Mouse (Mus musculus): Measurements from ENCODE around the gene Lgmn. TPM values are rescaled to one million over a fixed set of nuclear protein-coding genes. Genes with fewer than 3 reads are reported as not detected.

Gene Lgmn
- polyA plus RNA-seq, 1 experiment from 2014 or later: 120 TPM

GRCm38 (mm10) chr12:102369488-102370235 lies 70.0 kb downstream of the Lgmn start:
- WGBS: 50% methylated on average over 22 of the region's 22 CpGs
- Histone ChIP-seq H3K27me3 (ENCODE audit: control insufficient read depth, insufficient read depth, low read length) (no peaks in the 10 kb centered on the region), H3K9me3 (ENCODE audit: control insufficient read depth, low read length) (no peaks in the 10 kb centered on the region), H3K27ac (replicated peaks in 1 of 2; ENCODE audit: control insufficient read depth in 1 of 2, insufficient read depth in 1 of 2, low read depth in 2 of 2, low read length in 2 of 2) (peak overlapping the region; percentile 18 to 49; a peak in 3 of 4 replicates), H3K9ac (ENCODE audit: low read length) (no peak overlapping the region), H3K4me1 (ENCODE audit: control insufficient read depth in 2 of 2, insufficient read depth in 2 of 2, low read length in 2 of 2) (peaks cover 24 to 27% of the 10 kb centered on the region in 2 experiments), H3K36me3 (ENCODE audit: control insufficient read depth, insufficient read depth, low read length) (peaks cover 42% of the 10 kb centered on the region), H3K4me3 (ENCODE audit: control insufficient read depth in 1 of 2, insufficient read depth in 1 of 2, low read depth in 1 of 2, low read length in 2 of 2) (no peak overlapping the region), H3K4me2 (ENCODE audit: low read length) (peak overlapping the region; percentile 7; the same call in 1 of the 2 replicates)
- ATAC-seq (ENCODE audit: insufficient number of reproducible peaks, insufficient read depth, low FRiP score, low read depth): 0 out of 2 replicates have a peak, but pooled peaks have one; percentile 15

- Histone ChIP-seq H3K36me3 (ENCODE audit: control insufficient read depth, insufficient read depth, low read length) (peaks cover 36% of the 10 kb centered on the region), H3K4me3 (ENCODE audit: control insufficient read depth in 1 of 2, insufficient read depth in 1 of 2, low read depth in 1 of 2, low read length in 2 of 2) (no peak overlapping the region), H3K4me1 (ENCODE audit: control insufficient read depth in 2 of 2, insufficient read depth in 2 of 2, low read length in 2 of 2) (peaks cover 20 to 22% of the 10 kb centered on the region in 2 experiments), H3K27ac (replicated peaks in 1 of 2; ENCODE audit: control insufficient read depth in 1 of 2, insufficient read depth in 1 of 2, low read depth in 2 of 2, low read length in 2 of 2) (no peak overlapping the region), H3K27me3 (ENCODE audit: control insufficient read depth, insufficient read depth, low read length) (no peaks in the 10 kb centered on the region), H3K4me2 (ENCODE audit: low read length) (no peak overlapping the region), H3K9me3 (ENCODE audit: control insufficient read depth, low read length) (no peaks in the 10 kb centered on the region), H3K9ac (ENCODE audit: low read length) (no peak overlapping the region)
- no peak for ATAC-seq (ENCODE audit: insufficient number of reproducible peaks, insufficient read depth, low FRiP score, low read depth)
- WGBS: 84% methylated on average over 14 of the region's 14 CpGs
Observed at GRCm38 (mm10) chr12:102368556-102368955, 71.1 kb downstream of the Lgmn start.

GRCm38 (mm10) chr12:102368066-102368465 lies 71.5 kb downstream of the Lgmn start:
- H3K4me2 ChIP-seq (ENCODE audit: low read length): no peak overlapping the region
- no peaks in the 10 kb centered on the region for H3K9me3 ChIP-seq (ENCODE audit: control insufficient read depth, low read length)
- no peak for ATAC-seq (ENCODE audit: insufficient number of reproducible peaks, insufficient read depth, low FRiP score, low read depth)
- H3K27ac ChIP-seq (replicated peaks in 1 of 2; ENCODE audit: control insufficient read depth in 1 of 2, insufficient read depth in 1 of 2, low read depth in 2 of 2, low read length in 2 of 2): no peak overlapping the region
- H3K4me1 ChIP-seq (ENCODE audit: control insufficient read depth in 2 of 2, insufficient read depth in 2 of 2, low read length in 2 of 2): peaks cover 20 to 22% of the 10 kb centered on the region in 2 experiments
- no peak overlapping the region for H3K9ac ChIP-seq (ENCODE audit: low read length)
- peaks cover 32% of the 10 kb centered on the region for H3K36me3 ChIP-seq (ENCODE audit: control insufficient read depth, insufficient read depth, low read length)
- WGBS: 75% methylated on average over 7 of the region's 7 CpGs
- no peak overlapping the region for H3K4me3 ChIP-seq (ENCODE audit: control insufficient read depth in 1 of 2, insufficient read depth in 1 of 2, low read depth in 1 of 2, low read length in 2 of 2)
- H3K27me3 ChIP-seq (ENCODE audit: control insufficient read depth, insufficient read depth, low read length): no peaks in the 10 kb centered on the region

- Histone ChIP-seq H3K4me3 (ENCODE audit: control insufficient read depth in 1 of 2, insufficient read depth in 1 of 2, low read depth in 1 of 2, low read length in 2 of 2) (no peak overlapping the region), H3K9me3 (ENCODE audit: control insufficient read depth, low read length) (no peaks in the 10 kb centered on the region), H3K36me3 (ENCODE audit: control insufficient read depth, insufficient read depth, low read length) (peaks cover 42% of the 10 kb centered on the region), H3K4me2 (ENCODE audit: low read length) (no peak overlapping the region), H3K27ac (replicated peaks in 1 of 2; ENCODE audit: control insufficient read depth in 1 of 2, insufficient read depth in 1 of 2, low read depth in 2 of 2, low read length in 2 of 2) (no peak overlapping the region), H3K27me3 (ENCODE audit: control insufficient read depth, insufficient read depth, low read length) (no peaks in the 10 kb centered on the region), H3K9ac (ENCODE audit: low read length) (no peak overlapping the region), H3K4me1 (ENCODE audit: control insufficient read depth in 2 of 2, insufficient read depth in 2 of 2, low read length in 2 of 2) (peaks cover 18 to 22% of the 10 kb centered on the region in 2 experiments)
- WGBS: 89% methylated on average over 3 of the region's 3 CpGs
- ATAC-seq (ENCODE audit: insufficient number of reproducible peaks, insufficient read depth, low FRiP score, low read depth): no peak
Observed at GRCm38 (mm10) chr12:102367075-102367474, 72.5 kb downstream of the Lgmn start.

- no peak for ATAC-seq (ENCODE audit: insufficient number of reproducible peaks, insufficient read depth, low FRiP score, low read depth)
- H3K36me3 ChIP-seq (ENCODE audit: control insufficient read depth, insufficient read depth, low read length): peaks cover 46% of the 10 kb centered on the region
- H3K4me1 ChIP-seq (ENCODE audit: control insufficient read depth in 2 of 2, insufficient read depth in 2 of 2, low read length in 2 of 2): peaks cover 20 to 22% of the 10 kb centered on the region in 2 experiments
- no peak overlapping the region for H3K9ac ChIP-seq (ENCODE audit: low read length)
- no peak overlapping the region for H3K4me2 ChIP-seq (ENCODE audit: low read length)
- WGBS: 88% methylated on average over 9 of the region's 9 CpGs
- H3K27me3 ChIP-seq (ENCODE audit: control insufficient read depth, insufficient read depth, low read length): no peaks in the 10 kb centered on the region
- H3K27ac ChIP-seq (replicated peaks in 1 of 2; ENCODE audit: control insufficient read depth in 1 of 2, insufficient read depth in 1 of 2, low read depth in 2 of 2, low read length in 2 of 2): no peak overlapping the region
- no peak overlapping the region for H3K4me3 ChIP-seq (ENCODE audit: control insufficient read depth in 1 of 2, insufficient read depth in 1 of 2, low read depth in 1 of 2, low read length in 2 of 2)
- H3K9me3 ChIP-seq (ENCODE audit: control insufficient read depth, low read length): no peaks in the 10 kb centered on the region
Observed at GRCm38 (mm10) chr12:102366126-102366816, 73.3 kb downstream of the Lgmn start.

GRCm38 (mm10) chr12:102365016-102365415 lies 74.6 kb downstream of the Lgmn start:
- H3K9me3 ChIP-seq (ENCODE audit: control insufficient read depth, low read length): no peaks in the 10 kb centered on the region
- 85% methylated on average over 7 of the region's 7 CpGs for WGBS
- peaks cover 56% of the 10 kb centered on the region for H3K36me3 ChIP-seq (ENCODE audit: control insufficient read depth, insufficient read depth, low read length)
- peaks cover 13 to 18% of the 10 kb centered on the region in 2 experiments for H3K4me1 ChIP-seq (ENCODE audit: control insufficient read depth in 2 of 2, insufficient read depth in 2 of 2, low read length in 2 of 2)
- H3K27me3 ChIP-seq (ENCODE audit: control insufficient read depth, insufficient read depth, low read length): no peaks in the 10 kb centered on the region
- no peak overlapping the region for H3K9ac ChIP-seq (ENCODE audit: low read length)
- no peak for ATAC-seq (ENCODE audit: insufficient number of reproducible peaks, insufficient read depth, low FRiP score, low read depth)
- no peak overlapping the region for H3K27ac ChIP-seq (replicated peaks in 1 of 2; ENCODE audit: control insufficient read depth in 1 of 2, insufficient read depth in 1 of 2, low read depth in 2 of 2, low read length in 2 of 2)
- no peak overlapping the region for H3K4me3 ChIP-seq (ENCODE audit: control insufficient read depth in 1 of 2, insufficient read depth in 1 of 2, low read depth in 1 of 2, low read length in 2 of 2)
- H3K4me2 ChIP-seq (ENCODE audit: low read length): no peak overlapping the region

- ATAC-seq (ENCODE audit: insufficient number of reproducible peaks, insufficient read depth, low FRiP score, low read depth): no peak
- Histone ChIP-seq H3K4me1 (ENCODE audit: control insufficient read depth in 2 of 2, insufficient read depth in 2 of 2, low read length in 2 of 2) (peaks cover 0 to 3% of the 10 kb centered on the region in 2 experiments; a peak in 2 of 4 replicates), H3K4me2 (ENCODE audit: low read length) (no peak overlapping the region), H3K9ac (ENCODE audit: low read length) (no peak overlapping the region), H3K36me3 (ENCODE audit: control insufficient read depth, insufficient read depth, low read length) (peaks cover 60% of the 10 kb centered on the region), H3K4me3 (ENCODE audit: control insufficient read depth in 1 of 2, insufficient read depth in 1 of 2, low read depth in 1 of 2, low read length in 2 of 2) (no peak overlapping the region), H3K27me3 (ENCODE audit: control insufficient read depth, insufficient read depth, low read length) (no peaks in the 10 kb centered on the region), H3K9me3 (ENCODE audit: control insufficient read depth, low read length) (no peaks in the 10 kb centered on the region), H3K27ac (replicated peaks in 1 of 2; ENCODE audit: control insufficient read depth in 1 of 2, insufficient read depth in 1 of 2, low read depth in 2 of 2, low read length in 2 of 2) (no peak overlapping the region)
- 82% methylated on average over 10 of the region's 10 CpGs for WGBS
Observed at GRCm38 (mm10) chr12:102361189-102362161, 78.1 kb downstream of the Lgmn start.
